Mouse (Mus musculus) myocyte (in vitro differentiated cells): ENCODE results near the gene Hist3h2ba. TPM values are rescaled to one million over a fixed set of nuclear protein-coding genes. Genes with fewer than 3 reads are reported as not detected.

ENCODE experiments used
- H3K27me3 ChIP-seq: one replicate; pipeline ENCODE4 v1.6.1; 2011; ENCODE audit not compliant: control insufficient read depth, insufficient read depth, insufficient read length
- H3K36me3 ChIP-seq: one replicate; pipeline ENCODE4 v1.6.1; 2011; ENCODE audit not compliant: control insufficient read depth, insufficient read depth
- H3K4me2 ChIP-seq: one replicate; pipeline ENCODE4 v1.6.1; 2011; ENCODE audit warnings: low read depth, control low read depth
- H3K4me3 ChIP-seq: one replicate; pipeline ENCODE4 v1.5.1; 2011; ENCODE audit warnings: mild to moderate bottlenecking, control low read depth, moderate library complexity
- H3K79me2 ChIP-seq: one replicate; pipeline ENCODE4 v1.6.1; 2011; ENCODE audit not compliant: control insufficient read depth, insufficient read depth
- H3ac ChIP-seq: one replicate; pipeline ENCODE4 v1.6.1; 2011; ENCODE audit not compliant: control insufficient read depth, insufficient read length
- CEBPB ChIP-seq: IDR thresholded peaks from 2 replicates; pipeline ENCODE4 v1.6.1; 2011; ENCODE audit warnings: mild to moderate bottlenecking, moderate library complexity; ENCODE audit not compliant: poor library complexity, insufficient read depth, severe bottlenecking
- E2F4 ChIP-seq: IDR thresholded peaks from one replicate; pipeline ENCODE4 v1.6.1; 2011; ENCODE audit warnings: mild to moderate bottlenecking, control low read depth, moderate library complexity; ENCODE audit not compliant: insufficient read depth
- MAX ChIP-seq: IDR thresholded peaks from one replicate; pipeline ENCODE4 v1.6.1; 2011; ENCODE audit warnings: low read depth, mild to moderate bottlenecking, control low read depth
- MYOD1 ChIP-seq, 3 experiments: IDR thresholded peaks; one replicate each; pipeline ENCODE4 v1.6.1; 2011; ENCODE audit warnings: control low read depth in 2 of 3, low read depth in 2 of 3, mild to moderate bottlenecking in 2 of 3, moderate library complexity in 1 of 3; ENCODE audit not compliant: insufficient read length in 2 of 3, control insufficient read depth in 1 of 3
- MYOG ChIP-seq, 3 experiments: IDR thresholded peaks; one replicate each; pipeline ENCODE4 v1.6.1; 2011; ENCODE audit warnings: control low read depth in 2 of 3, low read depth in 2 of 3, mild to moderate bottlenecking in 2 of 3; ENCODE audit not compliant: insufficient read length in 2 of 3, control insufficient read depth in 1 of 3, insufficient read depth in 1 of 3
- POLR2A ChIP-seq: IDR thresholded peaks from one replicate; pipeline ENCODE4 v1.6.1; 2011; ENCODE audit warnings: low read depth, mild to moderate bottlenecking, control low read depth, moderate library complexity; ENCODE audit not compliant: insufficient read length
- POLR2AphosphoS2 ChIP-seq: IDR thresholded peaks from one replicate; pipeline ENCODE4 v1.6.1; 2011; ENCODE audit warnings: low read depth, control low read depth; ENCODE audit not compliant: insufficient read length
- REST ChIP-seq: IDR thresholded peaks from one replicate; pipeline ENCODE4 v1.6.1; 2011; ENCODE audit warnings: mild to moderate bottlenecking, control low read depth, moderate library complexity; ENCODE audit not compliant: insufficient read depth, insufficient read length
- SRF ChIP-seq: IDR thresholded peaks from one replicate; pipeline ENCODE4 v1.6.1; 2011; ENCODE audit warnings: low read depth; ENCODE audit not compliant: control insufficient read depth, insufficient read length
- TCF12 ChIP-seq: IDR thresholded peaks from one replicate; pipeline ENCODE4 v1.6.1; 2011; ENCODE audit warnings: mild to moderate bottlenecking, control low read depth; ENCODE audit not compliant: poor library complexity, insufficient read depth, severe bottlenecking
- TCF3 ChIP-seq: IDR thresholded peaks from one replicate; pipeline ENCODE4 v1.6.1; 2011; ENCODE audit warnings: low read depth, control low read depth; ENCODE audit not compliant: insufficient read length
- USF1 ChIP-seq: IDR thresholded peaks from one replicate; pipeline ENCODE4 v1.6.1; 2011; ENCODE audit warnings: low read depth, mild to moderate bottlenecking, control low read depth, moderate library complexity
- polyA plus RNA-seq: library from polyadenylated mRNA; unstranded; fragments of >200 nt; fragmentation: generic; extraction: Trizol; gene quantifications from one replicate; pipeline ENCODE4 v1.2.1, GENCODE M21; 2012; ENCODE audit warnings: missing spikeins

Hist3h2ba gene
- polyA plus RNA-seq, 1 experiment = 0.88 TPM

DNA sequence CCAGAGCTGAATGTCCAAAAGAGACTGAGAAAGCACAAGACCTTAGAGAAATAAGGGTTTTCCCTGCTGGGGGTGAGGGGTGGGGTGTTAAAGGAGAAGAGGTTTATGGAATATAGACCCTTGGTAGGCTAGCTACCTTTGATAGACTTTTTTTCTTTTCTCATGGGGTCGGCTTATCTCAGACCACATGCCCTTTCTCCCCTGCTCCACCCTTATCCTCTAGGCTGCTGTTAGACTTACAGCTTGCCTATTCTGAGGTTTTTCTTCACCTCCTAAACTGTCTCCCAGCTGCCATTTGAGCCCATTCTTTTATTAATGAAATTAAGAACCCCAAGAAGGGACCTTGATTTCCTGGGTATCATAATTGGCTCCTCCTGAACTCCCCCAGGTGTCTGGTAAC is 34.9 kb upstream of the Hist3h2ba start:
- TF ChIP-seq USF1 = no peak
- no peak for TF ChIP-seq CEBPB
- no peak for TF ChIP-seq REST
- TF ChIP-seq TCF12 = no peak
- no peak for TF ChIP-seq SRF
- no peak for TF ChIP-seq MYOG (IDR thresholded peaks at IDR 0.05; ENCODE audit: control insufficient read depth in 1 of 3, insufficient read depth in 1 of 3, insufficient read length in 2 of 3, low read depth in 2 of 3)
- TF ChIP-seq MAX = no peak
- TF ChIP-seq POLR2A = no peak
- TF ChIP-seq POLR2AphosphoS2 = no peak
- TF ChIP-seq E2F4 = no peak
- TF ChIP-seq TCF3 = no peak
- TF ChIP-seq MYOD1 (IDR thresholded peaks at IDR 0.05; ENCODE audit: control insufficient read depth in 1 of 3, insufficient read length in 2 of 3, low read depth in 2 of 3) = no peak
- H3K4me2 ChIP-seq = no peak overlapping the region
- H3K27me3 ChIP-seq = no peaks in the 10 kb centered on the region
- no peak overlapping the region for H3K4me3 ChIP-seq
- no peaks in the 10 kb centered on the region for H3K79me2 ChIP-seq
- no peak overlapping the region for H3ac ChIP-seq
- H3K36me3 ChIP-seq = no peaks in the 10 kb centered on the region

DNA sequence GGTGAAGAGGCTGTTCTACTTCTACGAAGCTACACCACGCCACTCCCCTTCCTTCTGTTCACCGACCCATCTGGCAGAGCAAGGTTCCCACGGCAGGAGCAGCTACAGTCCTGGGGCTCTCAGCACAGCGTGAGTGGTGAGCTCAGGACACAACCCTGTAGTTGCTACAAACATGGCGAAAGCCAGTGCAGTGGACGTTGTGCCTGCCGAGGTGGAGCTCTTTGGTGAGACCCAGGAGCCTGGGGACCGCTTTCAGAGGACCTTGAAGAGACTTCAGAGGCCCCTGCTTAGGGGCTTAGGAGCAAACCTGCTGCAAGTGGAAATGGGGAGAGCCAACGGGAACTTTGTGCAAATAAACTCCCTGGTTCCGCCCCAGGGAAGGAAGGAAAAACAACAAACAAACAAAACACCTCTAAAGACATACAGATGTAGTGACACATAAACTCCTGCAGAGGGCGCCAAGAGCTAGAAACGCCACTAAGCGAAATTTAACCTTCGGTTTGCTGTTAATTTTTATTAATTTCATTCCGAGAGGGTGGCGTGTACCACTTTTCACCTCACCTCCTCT is 34.2 kb upstream of the Hist3h2ba start:
- no peaks in the 10 kb centered on the region for H3K36me3 ChIP-seq
- H3K4me2 ChIP-seq = peak overlapping the region; percentile 71
- TF ChIP-seq POLR2AphosphoS2 (no peak), TCF12 (no peak), USF1 (no peak), MYOG (IDR thresholded peaks at IDR 0.05; ENCODE audit: control insufficient read depth in 1 of 3, insufficient read depth in 1 of 3, insufficient read length in 2 of 3, low read depth in 2 of 3) (no peak), MAX (no peak), CEBPB (no peak), SRF (no peak), E2F4 (no peak), TCF3 (no peak), POLR2A (no peak), MYOD1 (IDR thresholded peaks at IDR 0.05; ENCODE audit: control insufficient read depth in 1 of 3, insufficient read length in 2 of 3, low read depth in 2 of 3) (no peak), REST (no peak)
- no peak overlapping the region for H3K4me3 ChIP-seq
- no peak overlapping the region for H3ac ChIP-seq
- peaks cover 3% of the 10 kb centered on the region for H3K27me3 ChIP-seq
- no peaks in the 10 kb centered on the region for H3K79me2 ChIP-seq

DNA sequence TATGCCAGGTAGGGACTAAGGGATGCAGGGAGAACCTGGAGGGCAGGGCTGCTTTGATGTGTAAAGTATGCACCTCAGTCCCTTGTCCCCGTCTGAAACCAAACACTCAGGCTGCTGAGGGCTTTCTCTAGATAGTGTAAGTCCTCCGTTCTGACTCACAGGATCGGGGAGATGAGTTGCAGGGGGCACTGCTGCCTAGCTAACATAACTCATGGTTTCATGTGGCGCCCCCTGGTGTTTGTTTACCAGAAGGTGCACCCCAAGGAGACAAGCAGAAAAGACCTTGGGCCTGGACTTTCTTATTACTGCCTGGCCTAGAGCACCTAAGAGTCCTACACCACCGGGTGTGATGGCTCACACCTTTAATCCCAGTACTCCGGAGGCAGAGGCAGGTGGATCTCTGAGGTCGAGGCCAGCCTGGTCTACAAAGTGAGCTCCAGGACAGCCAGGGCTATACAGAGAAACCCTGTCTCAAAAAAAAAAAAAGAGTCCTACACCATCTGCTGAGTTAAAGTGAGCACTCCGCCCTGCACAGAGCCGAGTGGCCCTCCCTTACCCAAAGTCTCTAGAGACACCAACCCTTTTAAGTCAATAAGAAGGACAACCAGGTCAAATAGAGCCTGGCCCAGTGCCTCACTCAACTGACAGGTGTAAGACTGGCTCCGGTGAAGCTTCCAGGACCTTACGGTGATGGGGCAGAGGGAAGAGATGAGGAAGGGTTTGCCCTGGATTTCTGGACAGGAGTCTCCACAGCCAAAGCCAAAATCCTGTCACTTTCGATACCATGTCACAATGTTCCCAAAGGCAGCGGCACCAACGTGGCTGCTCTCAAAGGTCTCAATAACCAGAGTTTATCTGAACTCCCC is 31.6 kb upstream of the Hist3h2ba start:
- Histone ChIP-seq H3K27me3 (peaks cover 14% of the 10 kb centered on the region), H3K79me2 (no peaks in the 10 kb centered on the region), H3K36me3 (no peaks in the 10 kb centered on the region), H3ac (no peak overlapping the region), H3K4me3 (no peak overlapping the region), H3K4me2 (no peak overlapping the region)
- no peak for TF ChIP-seq E2F4
- TF ChIP-seq CEBPB = no peak
- no peak for TF ChIP-seq POLR2AphosphoS2
- TF ChIP-seq TCF12 = no peak
- no peak for TF ChIP-seq POLR2A
- no peak for TF ChIP-seq USF1
- no peak for TF ChIP-seq REST
- TF ChIP-seq SRF = no peak
- no peak for TF ChIP-seq TCF3
- no peak for TF ChIP-seq MYOD1 (IDR thresholded peaks at IDR 0.05; ENCODE audit: control insufficient read depth in 1 of 3, insufficient read length in 2 of 3, low read depth in 2 of 3)
- TF ChIP-seq MYOG (IDR thresholded peaks at IDR 0.05; ENCODE audit: control insufficient read depth in 1 of 3, insufficient read depth in 1 of 3, insufficient read length in 2 of 3, low read depth in 2 of 3) = no peak
- no peak for TF ChIP-seq MAX

DNA sequence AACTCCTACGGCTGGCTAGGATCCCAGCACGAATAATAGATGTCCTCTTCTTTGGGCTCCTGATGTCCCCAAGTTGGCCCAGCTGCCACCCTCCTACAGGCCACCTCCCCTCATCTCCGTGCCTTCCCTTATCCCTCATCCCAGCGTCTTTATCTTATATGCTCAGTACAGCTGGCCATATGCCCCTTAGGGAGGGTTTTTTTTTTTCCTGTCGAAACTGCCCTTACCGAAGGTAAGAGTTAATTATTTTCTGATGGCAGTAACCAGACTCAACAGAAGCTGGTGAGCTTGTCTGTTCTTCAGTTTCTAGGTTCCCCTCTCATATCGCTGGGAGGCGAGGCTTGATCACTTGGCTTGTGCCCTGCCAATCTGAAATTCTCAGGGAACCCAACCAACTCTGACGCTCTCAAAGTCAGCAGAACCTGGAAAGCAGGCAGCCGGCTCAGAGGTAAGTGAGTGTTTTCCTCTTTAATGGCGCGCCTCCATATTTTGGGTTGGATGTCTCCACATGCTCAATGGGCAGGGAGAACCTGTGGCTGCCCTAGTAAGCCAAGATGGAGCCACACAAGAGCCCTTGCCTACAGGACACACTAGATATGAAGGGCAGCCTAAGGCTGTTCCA is 30.9 kb upstream of the Hist3h2ba start, which contains the start of gene Btnl10:
TSS of gene Btnl10 (plus strand) at position 164 of the 622 bp plus-strand sequence.
- H3ac ChIP-seq = no peak within 1 kb of the TSS

More for the DNA sequence above, 30.9 kb upstream of the Hist3h2ba start, which contains the start of gene Btnl10:
- Histone ChIP-seq H3K4me2 (no peak within 1 kb of the TSS), H3K79me2 (no peaks in the 10 kb centered on the region), H3K27me3 (peaks cover 20% of the 10 kb centered on the region), H3K36me3 (no peaks in the 10 kb centered on the region), H3K4me3 (no peak within 1 kb of the TSS)
- no peak for TF ChIP-seq POLR2A
- TF ChIP-seq MAX = no peak
- TF ChIP-seq MYOG (IDR thresholded peaks at IDR 0.05; ENCODE audit: control insufficient read depth in 1 of 3, insufficient read depth in 1 of 3, insufficient read length in 2 of 3, low read depth in 2 of 3) = no peak
- no peak for TF ChIP-seq USF1
- no peak for TF ChIP-seq POLR2AphosphoS2
